Mouse (Mus musculus): Measurements from ENCODE around the gene Taf11.

Taf11 gene

GRCm38 (mm10) chr17:27920676-27921075 is 11.0 kb upstream of the Taf11 start:
- DNase-seq (ENCODE audit: low read depth, low spot score) = no peak

- DNase-seq (ENCODE audit: low read depth, low spot score) = no peak
Measured at GRCm38 (mm10) chr17:27916366-27916765, 6.7 kb upstream of the Taf11 start.

- DNase-seq (ENCODE audit: low read depth, low spot score) = no peak
Measured at GRCm38 (mm10) chr17:27914742-27915141, 5.1 kb upstream of the Taf11 start.

GRCm38 (mm10) chr17:27911371-27911770 is 1.7 kb upstream of the Taf11 start:
- no peak for DNase-seq (ENCODE audit: low read depth, low spot score)

GRCm38 (mm10) chr17:27908888-27909621 is 589 bp downstream of the Taf11 start, which contains the start of gene Anks1:
Gene Anks1, plus strand, starts transcription at chr17:27909306.
- DNase-seq (ENCODE audit: low read depth, low spot score) = peak; percentile 82

GRCm38 (mm10) chr17:27908206-27908887 is 1.3 kb downstream of the Taf11 start:
- no peak for DNase-seq (ENCODE audit: low read depth, low spot score)

GRCm38 (mm10) chr17:27907512-27908205 is 2.0 kb downstream of the Taf11 start:
- peak; percentile 83 for DNase-seq (ENCODE audit: low read depth, low spot score)

GRCm38 (mm10) chr17:27886499-27887210 is 23.0 kb downstream of the Taf11 start:
- no peak for DNase-seq (ENCODE audit: low read depth, low spot score)

- no peak for DNase-seq (ENCODE audit: low read depth, low spot score)
Measured at GRCm38 (mm10) chr17:27883994-27884393, 25.6 kb downstream of the Taf11 start.

GRCm38 (mm10) chr17:27883129-27883528 is 26.5 kb downstream of the Taf11 start:
- no peak for DNase-seq (ENCODE audit: low read depth, low spot score)

GRCm38 (mm10) chr17:27881518-27881917 is 28.1 kb downstream of the Taf11 start:
- no peak for DNase-seq (ENCODE audit: low read depth, low spot score)

GRCm38 (mm10) chr17:27874510-27874909 is 35.1 kb downstream of the Taf11 start:
- no peak for DNase-seq (ENCODE audit: low read depth, low spot score)

GRCm38 (mm10) chr17:27873583-27873982 is 36.1 kb downstream of the Taf11 start:
- no peak for DNase-seq (ENCODE audit: low read depth, low spot score)

- no peak for DNase-seq (ENCODE audit: low read depth, low spot score)
Measured at GRCm38 (mm10) chr17:27871851-27872250, 37.8 kb downstream of the Taf11 start.

- no peak for DNase-seq (ENCODE audit: low read depth, low spot score)
Measured at GRCm38 (mm10) chr17:27866737-27867136, 42.9 kb downstream of the Taf11 start.

GRCm38 (mm10) chr17:27865461-27865860 is 44.2 kb downstream of the Taf11 start:
- DNase-seq (ENCODE audit: low read depth, low spot score) = no peak

- no peak for DNase-seq (ENCODE audit: low read depth, low spot score)
Measured at GRCm38 (mm10) chr17:27859131-27859530, 50.5 kb downstream of the Taf11 start.

GRCm38 (mm10) chr17:27857649-27858475 is 51.8 kb downstream of the Taf11 start:
- no peak for DNase-seq (ENCODE audit: low read depth, low spot score)

- DNase-seq (ENCODE audit: low read depth, low spot score) = peak; percentile 16
Measured at GRCm38 (mm10) chr17:27856798-27857648, 52.6 kb downstream of the Taf11 start.

- DNase-seq (ENCODE audit: low read depth, low spot score) = peak; percentile 64
Measured at GRCm38 (mm10) chr17:27856265-27856797, 53.3 kb downstream of the Taf11 start, which contains the start of gene Uhrf1bp1. Gene Uhrf1bp1, plus strand, starts transcription at chr17:27856441.

Data from WW6 (cell line).